Mouse (Mus musculus) spleen, adult 2 months (tissue): ENCODE results near the gene Ctdspl.

ENCODE experiments used
- CTCF ChIP-seq: fragments of 200-500 bp; IDR thresholded peaks from 2 replicates; pipeline ENCODE4 v1.5.1; 2011; ENCODE audit warnings: mild to moderate bottlenecking, inconsistent platforms; ENCODE audit not compliant: insufficient read depth, insufficient read length, insufficient replicate concordance; ENCODE audit errors: extremely low read depth
- POLR2A ChIP-seq: fragments of 200-500 bp; IDR thresholded peaks from 2 replicates; pipeline ENCODE4 v1.6.1; 2011; ENCODE audit warnings: low read depth, low read length, inconsistent platforms

DNA sequence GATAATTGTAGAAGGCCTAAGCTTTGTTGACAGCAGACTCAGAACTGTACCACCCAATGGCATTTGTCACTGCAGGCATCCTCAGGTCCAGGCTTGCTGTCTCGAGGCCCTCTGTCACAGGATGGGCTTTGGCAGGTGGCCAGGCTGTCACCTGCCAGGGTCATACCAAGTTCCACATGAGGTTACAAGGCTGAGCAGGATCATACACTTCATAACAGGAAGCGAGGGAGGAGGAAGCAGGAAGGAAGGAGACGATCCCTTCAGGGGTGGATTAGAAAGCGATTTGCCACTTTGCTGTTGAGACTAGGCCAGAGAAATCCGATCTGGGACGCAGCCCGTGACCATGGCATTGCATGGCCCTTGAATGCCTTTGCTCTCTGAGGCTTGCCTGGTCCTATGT is 32.5 kb downstream of the Ctdspl start:
- no peak for TF ChIP-seq CTCF
- no peak for TF ChIP-seq POLR2A
